Mouse (Mus musculus): Measurements from ENCODE around the gene Ank2.

- TF ChIP-seq CTCF (IDR thresholded peaks at IDR 0.05; ENCODE audit: low read depth) (no peak), EP300 (IDR thresholded peaks at IDR 0.05; ENCODE audit: low read depth) (no peak)
Measured at GRCm38 (mm10) chr3:127387016-127387517, 112.1 kb downstream of the Ank2 start.

Measured in liver, postnatal 0 days (tissue).